Mouse (Mus musculus) cerebellum, adult 9-11 months (tissue): ENCODE measurements at regions not wholly inside any gene's neighbourhood (a gene's known extent, or its start where the extent isn't known, plus 50 kb on each side); places are given as distances from the start of the nearest gene placed in this dataset.

ENCODE experiments used
- DNase-seq: peaks from one replicate; pipeline ENCODE4 v3.0.0; 2022

- DNase-seq = no peak
Measured at GRCm38 (mm10) chr1:88575917-88576669, 66.2 kb upstream of the Glrp1 start.

GRCm38 (mm10) chr1:88575291-88575690 lies 65.4 kb upstream of the Glrp1 start:
- DNase-seq = no peak

DNA sequence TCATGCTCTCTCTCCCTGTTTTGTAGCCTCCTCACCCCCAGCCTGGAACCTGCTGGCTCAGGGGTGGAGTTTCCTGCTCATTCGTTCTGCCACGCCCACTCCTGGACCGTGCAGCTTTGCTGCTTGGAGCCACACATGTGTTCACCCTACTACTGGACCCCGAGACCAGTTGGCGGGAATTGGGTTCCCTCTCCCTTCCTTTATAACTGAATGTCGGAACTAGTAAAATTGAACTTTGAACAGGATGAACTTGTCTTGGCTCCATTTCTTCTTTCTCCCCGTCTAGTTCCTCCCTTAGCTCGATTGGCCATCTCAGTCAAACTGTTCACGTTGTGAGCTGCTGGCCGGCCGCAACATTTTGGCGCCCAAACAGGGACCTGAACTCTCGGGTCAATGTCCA lies 62.3 kb upstream of the Glrp1 start:
- no peak for DNase-seq

GRCm38 (mm10) chr1:88568447-88569053 lies 58.7 kb upstream of the Glrp1 start:
- DNase-seq = no peak

GRCm38 (mm10) chr1:88567198-88567597 lies 57.3 kb upstream of the Glrp1 start:
- DNase-seq = no peak

GRCm38 (mm10) chr1:88566426-88566825 lies 56.6 kb upstream of the Glrp1 start:
- no peak for DNase-seq

DNA sequence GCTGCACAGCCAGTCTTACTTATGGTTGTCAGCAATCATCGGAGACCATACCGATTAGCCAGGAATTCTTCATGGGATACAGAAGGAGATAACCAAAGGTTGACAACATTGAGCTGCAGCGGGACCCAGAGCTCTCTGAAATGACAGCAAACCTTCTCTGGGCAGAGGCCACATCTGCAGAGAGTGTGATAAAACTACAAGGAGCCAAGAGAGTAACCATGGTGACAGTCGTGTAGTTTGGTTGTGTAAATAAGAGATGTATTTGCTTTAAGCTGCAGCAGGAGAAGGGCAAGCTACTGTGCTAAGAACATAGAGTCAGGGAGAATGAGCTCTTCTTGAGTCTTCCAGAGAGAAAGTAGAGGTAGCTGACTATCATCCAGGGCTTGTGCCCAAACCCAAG lies 55.0 kb upstream of the Glrp1 start:
- DNase-seq = no peak

GRCm38 (mm10) chr1:88562361-88562760 lies 52.5 kb upstream of the Glrp1 start:
- peak; percentile 55 for DNase-seq

DNA sequence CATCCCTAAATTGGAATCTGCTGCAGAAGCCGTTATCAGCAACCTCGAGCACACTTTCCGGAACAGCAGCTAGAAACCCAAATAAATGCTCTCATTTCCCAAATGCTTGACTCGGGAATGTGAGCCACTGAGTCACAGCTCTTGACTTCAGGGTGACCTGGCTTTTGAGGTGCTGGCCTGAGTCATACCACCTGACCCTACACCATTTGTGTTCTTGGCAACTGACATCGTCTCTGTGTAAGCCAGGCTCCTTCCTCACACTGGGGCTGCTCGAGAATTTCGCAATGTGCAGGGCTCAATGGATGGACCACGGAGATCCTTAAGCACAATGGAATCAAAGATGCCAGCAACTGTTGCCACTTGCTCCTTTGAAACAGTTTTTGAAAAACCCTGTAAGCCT lies 50.9 kb upstream of the Glrp1 start:
- no peak for DNase-seq
